Mouse (Mus musculus): ENCODE measurements around the gene Gck.

DNA sequence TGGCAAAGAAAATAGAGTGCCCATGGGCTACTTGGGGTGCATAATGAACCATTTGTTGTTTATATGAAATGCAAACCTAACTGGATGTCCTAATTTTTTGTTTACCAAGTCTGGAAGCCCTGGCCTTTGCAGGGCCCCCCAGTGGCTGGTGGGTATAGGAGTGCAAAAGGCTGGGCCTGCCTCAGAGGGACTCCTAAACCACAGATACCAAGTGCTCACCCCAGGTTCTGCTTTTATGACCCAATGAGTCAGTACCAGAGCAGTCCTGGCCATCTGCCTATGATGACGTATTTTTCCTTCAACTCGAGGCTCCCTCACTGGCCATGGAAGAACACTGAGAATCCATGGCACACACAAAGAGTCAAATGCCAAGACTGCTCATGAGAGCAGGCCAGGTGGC, 4.8 kb downstream of the Gck start:
- TF ChIP-seq EP300 (IDR thresholded peaks at IDR 0.05; ENCODE audit: insufficient read depth, low read depth, low read length) (no peak), CTCF (IDR thresholded peaks at IDR 0.05; ENCODE audit: low read depth, low read length) (no peak), POLR2A (IDR thresholded peaks at IDR 0.05; ENCODE audit: insufficient read depth, low read length) (no peak)

Measured in ES-Bruce4 (cell line).